Mouse (Mus musculus) CD8-positive naive resting alpha-beta T cell, adult 57 days (primary cell): ENCODE data around the gene Sgo2b. TPM values are rescaled to one million over a fixed set of nuclear protein-coding genes. Genes with fewer than 3 reads are reported as not detected.

Experiments used
- total RNA-seq: library from RNA; stranded (reverse); gene quantifications from one replicate; pipeline ENCODE4 v1.2.4, GENCODE M21; 2023

Sgo2b gene
- not detected for total RNA-seq

GRCm38 (mm10) chr8:63951626-63952377, at the start of gene Sgo2b:
Gene Sgo2b, minus strand, starts transcription at chr8:63952248.

